Comparison of ENCODE assay signal across 8 mouse cellular contexts in genomic region chr17:20944226-20944625, GRCm38 (mm10). TPM values are rescaled to one million over a fixed set of nuclear protein-coding genes. Genes with fewer than 3 reads are reported as not detected.
DNase-seq lines count a peak whose midpoint lies in the region; ATAC-seq and TF ChIP-seq lines count a peak whose summit lies in the region.

No protein-coding gene starts in this region.

- ATAC-seq in forebrain, embryonic 13.5 days = no peak
- ATAC-seq in liver, postnatal 0 days = no peak

- DNase-seq in gastrocnemius, adult 2 months = no peak
- DNase-seq in gastrocnemius, adult 8-10 months (ENCODE audit: low spot score in 2 of 2) = no peak
- peak; percentile 25 for DNase-seq in CH12.LX (ENCODE audit: extremely low read depth)
- no peak for DNase-seq in liver, postnatal 0 days
- no peak for DNase-seq in left cerebral cortex, adult 11 months (ENCODE audit: low spot score)
- DNase-seq in frontal cortex, postnatal 14 days (ENCODE audit: low spot score in 2 of 2) = no peak
- DNase-seq in right cerebral cortex, adult 2 months (ENCODE audit: low spot score in 2 of 2) = no peak

- TF ChIP-seq POLR2A in CH12.LX (IDR thresholded peaks at IDR 0.05; ENCODE audit: low read depth, low read length) = no peak

- peak overlapping the region; percentile 82 for H3K9ac ChIP-seq in CH12.LX (ENCODE audit: insufficient read depth, low read depth)
- H3K9ac ChIP-seq in forebrain, embryonic 13.5 days = peak overlapping the region; percentile 62
- H3K9ac ChIP-seq in liver, postnatal 0 days (replicated peaks) = peak overlapping the region; percentile 57

- dilution Hi-C loops in CH12.LX (cut with MboI; ENCODE audit: extremely low pct_ligation_motif_present, extremely low pct_unique_long_range_greater_than_20kb, low sequenced_read_pairs) = no loop called here

- H3K36me3 ChIP-seq in CH12.LX (replicated peaks in 1 of 2; ENCODE audit: control insufficient read depth in 1 of 2, insufficient read depth in 1 of 2, low read length in 1 of 2) = peaks cover 0 to 5% of the 10 kb centered on the region in 2 experiments
- no peaks in the 10 kb centered on the region for H3K36me3 ChIP-seq in forebrain, embryonic 13.5 days (ENCODE audit: poor library complexity, severe bottlenecking)
- H3K36me3 ChIP-seq in liver, postnatal 0 days (replicated peaks; ENCODE audit: insufficient read depth, low read length) = no peaks in the 10 kb centered on the region

- H3K27ac ChIP-seq in gastrocnemius, adult 2 months = peak overlapping the region; percentile 94
- H3K27ac ChIP-seq in CH12.LX (ENCODE audit: insufficient read depth, low read depth) = no peak overlapping the region
- peak overlapping the region; percentile 93 for H3K27ac ChIP-seq in forebrain, embryonic 13.5 days
- peak overlapping the region; percentile 84 for H3K27ac ChIP-seq in liver, postnatal 0 days (ENCODE audit: low read depth)

- H3K27me3 ChIP-seq in CH12.LX (replicated peaks) = no peaks in the 10 kb centered on the region
- no peaks in the 10 kb centered on the region for H3K27me3 ChIP-seq in forebrain, embryonic 13.5 days
- H3K27me3 ChIP-seq in liver, postnatal 0 days (ENCODE audit: insufficient read depth, low read length) = no peaks in the 10 kb centered on the region

- intact Hi-C loops in gastrocnemius, adult 2 months (cut with DNase I) = loop anchor here (10.0 kb wide), 3 partner anchors 511 to 1481 kb away; partner anchors contain the start of genes Zfp51, Zfp946 and Zfp948

- H3K9me3 ChIP-seq in CH12.LX (replicated peaks; ENCODE audit: low read length) = no peaks in the 10 kb centered on the region
- no peaks in the 10 kb centered on the region for H3K9me3 ChIP-seq in forebrain, embryonic 13.5 days (replicated peaks)
- H3K9me3 ChIP-seq in liver, postnatal 0 days (ENCODE audit: low read length) = no peaks in the 10 kb centered on the region

- 36% methylated on average over 3 of the region's 3 CpGs for WGBS in forebrain, embryonic 13.5 days
- WGBS in liver, postnatal 0 days (ENCODE audit: insufficient replicate concordance) = 47% methylated on average over 3 of the region's 3 CpGs

- peaks cover 35% of the 10 kb centered on the region for H3K79me2 ChIP-seq in CH12.LX (replicated peaks; ENCODE audit: control insufficient read depth, extremely low read depth, insufficient read depth, poor library complexity, severe bottlenecking)

- TF ChIP-seq EP300 in CH12.LX (IDR thresholded peaks at IDR 0.05; ENCODE audit: low read length) = no peak
- TF ChIP-seq EP300 in liver, postnatal 0 days (IDR thresholded peaks at IDR 0.05; ENCODE audit: low read depth) = no peak

- in situ Hi-C loops in CH12.LX (cut with MboI; ENCODE audit: low pct_ligation_motif_present, low pct_unique_long_range_greater_than_20kb, low sequenced_read_pairs) = no loop called here

- peak overlapping the region; percentile 77 for H3K4me2 ChIP-seq in CH12.LX (ENCODE audit: insufficient read depth, low read depth, poor library complexity, severe bottlenecking)
- H3K4me2 ChIP-seq in forebrain, embryonic 13.5 days = peak overlapping the region; percentile 63
- H3K4me2 ChIP-seq in liver, postnatal 0 days (ENCODE audit: low read depth, low read length) = peak overlapping the region; percentile 76

- no peak for TF ChIP-seq RAD21 in CH12.LX (IDR thresholded peaks at IDR 0.05; ENCODE audit: low read depth, low read length)

- peak overlapping the region; percentile 85 for H3K4me3 ChIP-seq in gastrocnemius, adult 2 months
- peak overlapping the region; percentile 61 to 81 (median 81) for H3K4me3 ChIP-seq in CH12.LX (replicated peaks in 1 of 3; ENCODE audit: low read depth in 2 of 3, low read length in 2 of 3, poor library complexity in 1 of 3)
- H3K4me3 ChIP-seq in forebrain, embryonic 13.5 days = peak overlapping the region; percentile 68
- peak overlapping the region; percentile 90 for H3K4me3 ChIP-seq in liver, postnatal 0 days (ENCODE audit: low read depth, low read length)

- no peak for TF ChIP-seq CTCF in gastrocnemius, adult 2 months (IDR thresholded peaks at IDR 0.05)
- no peak for TF ChIP-seq CTCF in CH12.LX (conservative IDR thresholded peaks at IDR 0.05 in 1 of 2, IDR thresholded peaks at IDR 0.05 in 1 of 2; ENCODE audit: low read depth in 2 of 2, low read length in 2 of 2)
- TF ChIP-seq CTCF in liver, postnatal 0 days (IDR thresholded peaks at IDR 0.05; ENCODE audit: low read depth) = no peak

- H3K4me1 ChIP-seq in CH12.LX (ENCODE audit: control insufficient read depth in 1 of 2, insufficient read depth in 2 of 2) = peaks cover 8 to 27% of the 10 kb centered on the region in 2 experiments
- H3K4me1 ChIP-seq in forebrain, embryonic 13.5 days = peaks cover 36% of the 10 kb centered on the region
- peaks cover 22% of the 10 kb centered on the region for H3K4me1 ChIP-seq in liver, postnatal 0 days (ENCODE audit: insufficient read depth)

TF ChIP-seq in CH12.LX, 34 proteins besides CTCF, POLR2A, EP300 and RAD21:
- TF ChIP-seq TCF12 (IDR thresholded peaks at IDR 0.05; ENCODE audit: low read depth, low read length) (no peak), MAX (IDR thresholded peaks at IDR 0.05; ENCODE audit: low read length) (0 out of 2 replicates have a peak, but pooled peaks have one; percentile 37), JUN (IDR thresholded peaks at IDR 0.05; ENCODE audit: insufficient read depth, low read depth, low read length) (no peak), MYC (IDR thresholded peaks at IDR 0.05; ENCODE audit: low read depth, low read length) (peak; percentile 35; the same call in 1 of the 2 replicates), PAX5 (IDR thresholded peaks at IDR 0.05; ENCODE audit: low read length) (no peak), TBP (conservative IDR thresholded peaks at IDR 0.05; ENCODE audit: low read depth, low read length) (no peak), KAT2A (IDR thresholded peaks at IDR 0.05; ENCODE audit: insufficient replicate concordance, low read length) (no peak), ZKSCAN1 (IDR thresholded peaks at IDR 0.05; ENCODE audit: borderline replicate concordance, low read depth, low read length) (no peak), CHD2 (IDR thresholded peaks at IDR 0.05; ENCODE audit: low read length) (peak; percentile 54; the same call in 1 of the 2 replicates)

RNA-seq across cellular contexts. Expression of gene Ppp2r1a, which starts 0.9 kb away (rescaled TPM):
- 100 to 1,000 TPM in 1 of 2 experiments, 10 to 100 TPM in 1; 98.3 to 116 TPM for total RNA-seq in gastrocnemius, adult 2 months (2021)
- 100 to 1,000 TPM in 1 of 4 experiments, 10 to 100 TPM in 3; 79.4 to 102 (median 85.5) TPM for total RNA-seq in gastrocnemius, adult 8-10 months (2022)
- total RNA-seq in CH12.LX (2012; rRNA removed) (182 and 210 TPM in 2 replicates), CH12.LX (2014; rRNA removed) (154 and 164 TPM in 2 replicates)
- 258 and 264 TPM in 2 replicates for polyA plus RNA-seq in CH12.LX (2012; ENCODE audit: insufficient read length, low read depth)
- 517 and 579 TPM in 2 replicates for polyA plus RNA-seq in forebrain, embryonic 13.5 days (2015; fragmentation: Nextera tagmentation; extraction: Ambion mirVana)
- 63.8 and 65.8 TPM in 2 replicates for polyA plus RNA-seq in liver, postnatal 0 days (2015; fragmentation: Nextera tagmentation; extraction: Ambion mirVana)

RNA-seq across cellular contexts. Expression of gene Vmn1r232, which starts 24.7 kb away (rescaled TPM):
- total RNA-seq in gastrocnemius, adult 2 months (2021) = not detected
- total RNA-seq in gastrocnemius, adult 8-10 months (2022) = not detected
- total RNA-seq in CH12.LX (2012; rRNA removed) (not detected in 2 replicates), CH12.LX (2014; rRNA removed) (not detected in 2 replicates)
- not detected in 2 replicates for polyA plus RNA-seq in CH12.LX (2012; ENCODE audit: insufficient read length, low read depth)
- polyA plus RNA-seq in forebrain, embryonic 13.5 days (2015; fragmentation: Nextera tagmentation; extraction: Ambion mirVana) = not detected in 2 replicates
- not detected in 2 replicates for polyA plus RNA-seq in liver, postnatal 0 days (2015; fragmentation: Nextera tagmentation; extraction: Ambion mirVana)

RNA-seq across cellular contexts. Expression of gene Vmn1r231, which starts 39.3 kb away (rescaled TPM):
- total RNA-seq in gastrocnemius, adult 2 months (2021) = not detected
- not detected for total RNA-seq in gastrocnemius, adult 8-10 months (2022)
- total RNA-seq in CH12.LX (2012; rRNA removed) = not detected in 2 replicates
- not detected in 2 replicates for total RNA-seq in CH12.LX (2014; rRNA removed)
- not detected in 2 replicates for polyA plus RNA-seq in CH12.LX (2012; ENCODE audit: insufficient read length, low read depth)
- polyA plus RNA-seq in forebrain, embryonic 13.5 days (2015; fragmentation: Nextera tagmentation; extraction: Ambion mirVana) = not detected in 2 replicates
- not detected in 2 replicates for polyA plus RNA-seq in liver, postnatal 0 days (2015; fragmentation: Nextera tagmentation; extraction: Ambion mirVana)

RNA-seq across cellular contexts. Expression of gene Vmn1r233, which starts 52.0 kb away (rescaled TPM):
- total RNA-seq in gastrocnemius, adult 2 months (2021) = not detected
- not detected for total RNA-seq in gastrocnemius, adult 8-10 months (2022)
- total RNA-seq in CH12.LX (2012; rRNA removed) = not detected in 2 replicates
- not detected in 2 replicates for total RNA-seq in CH12.LX (2014; rRNA removed)
- polyA plus RNA-seq in CH12.LX (2012; ENCODE audit: insufficient read length, low read depth) = not detected in 2 replicates
- polyA plus RNA-seq in forebrain, embryonic 13.5 days (2015; fragmentation: Nextera tagmentation; extraction: Ambion mirVana) = not detected in 2 replicates
- not detected in 2 replicates for polyA plus RNA-seq in liver, postnatal 0 days (2015; fragmentation: Nextera tagmentation; extraction: Ambion mirVana)
